Mouse (Mus musculus): ENCODE measurements around the gene Inha.

The Inha gene

DNA sequence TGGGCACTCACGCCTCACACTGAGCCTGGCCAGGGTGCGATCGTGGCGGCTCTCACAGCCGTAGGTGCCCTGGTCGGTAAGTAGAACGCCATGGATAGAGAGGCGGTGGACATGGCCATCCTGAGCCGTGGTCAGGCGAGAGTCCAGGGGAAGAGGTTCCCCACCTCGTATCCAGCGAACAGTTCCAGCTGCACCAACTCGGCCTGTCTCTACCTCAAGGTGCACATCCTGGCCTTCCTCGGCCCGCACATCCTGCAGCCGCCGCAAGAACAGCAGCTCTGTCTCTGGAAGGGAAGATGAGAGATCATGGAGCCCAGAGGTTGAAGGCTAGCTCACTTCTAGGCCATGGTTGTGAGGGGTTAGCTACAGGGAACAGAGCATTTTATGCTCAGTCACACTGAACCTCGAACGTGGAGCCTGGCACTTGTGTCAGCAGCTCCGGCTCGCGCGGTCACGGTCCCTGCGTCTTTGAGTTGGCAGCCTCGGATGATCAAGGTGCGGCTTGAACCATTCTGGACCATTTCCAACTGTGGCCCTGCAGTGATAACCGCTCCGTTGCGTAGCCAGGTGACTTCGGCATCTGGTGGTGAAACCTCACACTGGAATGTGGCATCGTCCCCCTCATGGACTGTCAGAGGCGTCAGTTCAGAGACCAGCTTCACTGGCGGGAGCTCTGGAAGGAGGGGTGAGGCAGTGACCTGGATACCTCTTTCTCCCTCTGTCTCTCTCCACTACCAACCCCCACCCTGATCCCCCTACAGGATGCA, 15.9 kb upstream of the Inha start:
- DNase-seq: peak; percentile 8

- DNase-seq: no peak
Observed at GRCm38 (mm10) chr1:75492579-75493170, 14.2 kb upstream of the Inha start.

DNA sequence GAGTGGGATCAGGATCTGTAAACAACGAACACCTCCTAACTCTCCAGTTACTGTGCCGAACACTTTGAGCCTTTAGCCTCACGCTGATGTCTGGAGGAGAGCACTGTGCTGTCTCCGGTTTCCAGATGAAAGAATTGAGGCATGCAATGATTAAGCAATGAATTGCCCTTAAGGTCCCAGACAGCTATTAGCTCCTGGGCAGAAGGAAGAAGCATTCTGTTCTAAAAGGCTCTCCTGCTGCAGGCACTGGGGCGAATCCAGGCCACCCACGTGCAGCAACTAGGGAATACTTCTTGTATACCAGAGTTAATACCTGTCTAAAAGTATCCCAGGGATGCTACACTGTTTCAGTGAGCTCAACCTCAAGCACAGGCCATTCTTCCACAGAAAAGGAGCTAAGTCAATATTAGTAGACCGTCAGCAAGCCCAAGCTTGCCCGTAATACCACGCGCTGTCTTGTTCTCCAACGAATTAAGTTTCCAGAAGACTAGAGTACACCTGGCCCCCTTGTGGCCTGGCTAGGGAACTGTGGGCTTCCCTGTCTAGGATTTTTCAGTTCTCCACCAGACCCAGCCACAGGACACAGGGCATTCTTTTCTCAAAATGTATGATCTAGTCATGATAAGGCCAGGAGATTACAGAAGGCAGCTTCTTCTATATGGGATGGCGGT, 11.9 kb upstream of the Inha start:
- no peak for DNase-seq

GRCm38 (mm10) chr1:75498897-75499296, 8.0 kb upstream of the Inha start:
- DNase-seq: no peak

DNA sequence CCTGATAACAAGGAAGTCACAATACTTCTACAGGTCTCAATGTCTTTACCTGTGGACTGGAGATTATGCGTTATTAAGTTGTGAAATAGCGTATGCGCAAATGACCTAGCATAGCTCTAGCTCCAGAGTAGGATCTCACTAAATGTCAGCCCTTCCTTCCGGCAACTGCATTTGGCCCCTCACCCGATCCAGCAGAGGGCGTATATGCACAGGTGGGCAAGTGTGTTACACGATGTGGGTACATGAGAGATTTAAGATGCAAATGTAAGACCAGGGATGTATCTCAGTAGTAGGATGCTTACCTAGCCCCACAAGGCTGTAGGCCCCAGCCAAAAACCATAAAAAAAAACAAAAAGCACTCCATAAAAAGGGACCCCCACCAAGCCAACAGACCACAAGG, 7.4 kb upstream of the Inha start:
- no peak for DNase-seq

GRCm38 (mm10) chr1:75501905-75502304, 5.0 kb upstream of the Inha start:
- no peak for DNase-seq

- DNase-seq: no peak
Observed at GRCm38 (mm10) chr1:75502945-75503650, 3.8 kb upstream of the Inha start.

DNA sequence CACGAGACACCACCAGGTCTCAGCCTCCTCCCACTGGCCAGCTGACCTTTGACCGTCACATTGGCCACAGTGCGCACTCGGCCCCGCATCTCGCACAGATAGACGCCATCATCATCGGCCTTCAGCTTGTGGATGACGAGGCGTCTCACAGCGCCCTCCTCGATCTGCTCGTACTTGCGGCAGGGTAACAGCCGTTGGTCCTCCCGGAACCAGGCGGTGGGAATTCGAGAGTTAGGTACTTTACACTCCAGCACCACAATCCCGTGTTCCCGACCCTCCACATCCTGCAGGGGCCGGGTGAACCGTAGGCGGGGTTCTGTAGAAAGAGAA, 3.3 kb upstream of the Inha start:
- no peak for DNase-seq

DNA sequence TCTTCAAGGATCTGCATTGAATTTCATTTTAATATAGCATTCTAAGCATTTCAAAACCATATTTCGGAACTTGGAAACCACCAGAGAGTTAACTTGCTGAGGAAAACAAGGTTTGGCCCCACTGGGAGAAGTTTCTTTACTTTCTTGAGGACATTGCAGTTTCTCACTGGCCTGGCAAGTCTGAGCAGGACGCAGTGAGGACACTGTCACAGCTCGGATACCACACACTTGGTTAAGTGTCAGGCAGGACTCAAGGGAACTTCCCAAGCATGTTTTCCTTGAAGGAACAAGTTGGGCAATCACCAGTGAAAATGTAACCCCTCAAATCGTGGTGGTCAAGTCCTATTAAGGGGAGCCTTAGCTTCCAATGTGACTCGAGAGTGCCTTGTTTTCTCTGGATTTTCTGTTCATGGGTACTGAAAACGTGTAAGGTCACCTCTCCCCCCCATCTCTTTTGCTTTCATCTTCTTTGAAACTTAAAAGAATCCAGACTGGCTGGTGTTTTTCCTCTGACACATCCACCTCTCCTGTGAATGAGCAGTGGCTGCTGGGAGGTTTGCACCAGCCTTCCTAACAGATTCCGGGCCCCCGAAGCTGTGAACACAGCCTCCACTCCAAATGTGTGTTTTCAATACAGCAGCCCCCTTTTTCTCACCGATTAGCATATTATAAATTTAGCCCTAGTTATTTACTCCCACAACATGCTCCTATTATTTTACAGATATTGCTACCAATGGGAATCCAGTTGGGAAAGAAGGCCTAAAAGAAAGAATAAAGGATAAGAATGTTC, 2.4 kb upstream of the Inha start:
- DNase-seq: no peak

DNA sequence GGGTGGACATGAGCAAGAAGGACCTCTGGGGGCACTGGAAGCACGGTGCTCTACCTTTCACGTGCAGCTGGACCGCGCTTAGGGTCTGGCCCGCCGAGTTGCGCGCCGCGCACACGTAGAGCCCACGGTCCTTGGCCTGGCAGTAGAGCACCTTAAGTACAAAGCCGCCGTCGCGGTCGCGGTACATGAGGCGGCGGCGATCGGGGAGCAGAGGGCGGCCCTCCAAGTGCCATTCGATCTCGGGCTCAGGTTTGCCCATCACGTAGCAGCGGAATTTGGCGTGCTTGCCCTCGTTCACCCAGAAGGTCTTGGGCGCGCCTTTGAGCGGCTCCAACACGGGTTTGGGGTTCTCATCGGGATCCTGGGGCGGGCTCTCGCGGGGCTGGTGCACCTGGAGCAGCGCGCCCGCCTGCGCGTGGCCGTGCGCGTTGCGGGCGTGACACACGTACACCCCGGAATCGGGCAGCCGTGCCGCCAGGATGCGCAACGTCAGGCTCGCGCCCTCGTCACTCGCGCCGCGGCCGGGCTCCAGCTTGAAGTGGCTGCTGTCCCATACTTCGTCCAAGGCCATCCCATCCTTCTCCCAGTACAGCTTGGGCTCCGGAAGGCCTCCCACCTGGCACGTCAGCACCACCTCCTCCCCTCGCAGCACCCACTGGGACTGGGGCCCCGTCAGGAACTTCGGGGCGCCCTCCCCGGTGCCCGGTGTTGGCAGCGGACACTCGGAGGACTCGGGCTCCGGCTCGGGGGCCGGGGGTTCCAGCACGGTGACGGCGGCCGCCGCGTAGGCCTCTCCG, 1.5 kb upstream of the Inha start:
- peak; percentile 86 for DNase-seq

- DNase-seq: peak; percentile 48
Observed at GRCm38 (mm10) chr1:75505956-75506831, 683 bp upstream of the Inha start, which contains the start of gene Obsl1. TSS of gene Obsl1 (minus strand) at chr1:75506452.

- DNase-seq: no peak
Observed at GRCm38 (mm10) chr1:75509586-75509985, 2.7 kb downstream of the Inha start.

GRCm38 (mm10) chr1:75510154-75510553, 3.3 kb downstream of the Inha start:
- DNase-seq: no peak

- DNase-seq: no peak
Observed at GRCm38 (mm10) chr1:75511437-75512210, 4.7 kb downstream of the Inha start.

DNA sequence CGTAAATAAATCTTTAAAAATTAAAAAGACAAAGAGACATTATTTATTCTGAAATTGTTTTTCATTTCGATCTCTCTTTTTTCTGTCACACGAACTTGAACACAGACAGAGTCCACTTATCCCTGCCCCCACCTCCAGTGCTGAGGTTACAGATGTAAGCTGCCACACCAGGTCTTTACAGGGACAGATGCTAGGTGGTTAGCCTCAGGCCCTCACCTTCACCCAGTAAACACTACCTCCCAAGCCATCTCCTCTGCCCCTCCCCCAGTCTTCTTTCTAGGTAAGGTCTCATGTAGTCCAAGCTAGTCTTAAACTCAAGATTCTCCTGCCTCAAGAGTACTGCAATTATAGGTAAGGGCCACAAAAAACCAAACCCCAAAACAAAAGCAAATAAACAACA, 5.7 kb downstream of the Inha start:
- DNase-seq: no peak

DNA sequence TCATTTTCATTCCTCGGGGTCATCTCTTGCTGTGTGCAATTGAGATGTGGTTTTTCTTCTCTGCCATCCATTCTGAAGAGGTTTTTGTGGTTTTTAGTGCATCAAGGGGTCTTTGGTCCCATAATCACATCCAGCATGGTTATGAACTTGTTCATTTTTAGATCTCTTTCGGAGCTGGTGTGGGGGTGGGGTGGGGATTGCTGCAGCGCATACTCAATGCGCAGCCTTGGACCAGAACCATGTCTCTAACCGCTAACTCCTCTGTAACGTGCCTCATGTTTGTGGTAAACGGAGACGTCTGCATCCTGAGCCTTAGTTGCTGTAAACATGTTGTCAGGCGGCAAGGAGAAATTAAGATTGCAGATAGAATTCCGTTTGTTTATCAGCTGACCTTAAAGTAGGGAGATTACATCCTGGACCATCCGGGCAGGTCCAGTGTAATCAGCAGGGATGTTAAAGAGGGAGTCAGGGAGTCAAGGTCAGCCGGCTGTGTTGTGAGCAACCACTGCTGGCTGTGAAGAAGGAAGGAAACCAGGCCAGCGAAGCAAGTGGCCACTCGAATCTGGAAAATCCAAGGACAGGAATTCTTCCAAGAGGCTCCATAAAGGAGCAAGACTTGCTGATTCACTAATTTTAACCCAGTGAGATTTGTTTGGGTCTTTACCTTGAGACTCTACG, 10.0 kb downstream of the Inha start:
- DNase-seq: no peak

GRCm38 (mm10) chr1:75517984-75518383, 11.1 kb downstream of the Inha start:
- DNase-seq: no peak

DNA sequence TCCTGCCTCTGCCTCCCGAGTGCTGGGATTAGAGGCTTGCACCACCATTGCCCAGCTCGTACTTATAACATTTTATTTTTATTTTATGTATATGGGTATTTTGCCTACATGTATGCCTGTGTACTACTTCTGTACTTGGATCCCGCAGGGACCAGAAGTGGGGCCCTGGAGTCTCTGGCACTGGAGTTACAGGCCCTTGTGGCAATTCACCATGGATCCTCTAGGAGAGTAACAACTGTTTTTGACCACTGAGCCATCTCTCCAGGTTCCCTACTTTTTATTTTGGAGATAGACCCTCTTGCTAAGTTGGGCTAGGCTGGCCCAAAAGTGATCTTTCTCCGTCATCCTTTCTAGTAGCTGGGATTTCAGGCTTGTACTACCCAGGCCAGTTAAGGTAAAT, 11.6 kb downstream of the Inha start:
- DNase-seq: no peak

DNA sequence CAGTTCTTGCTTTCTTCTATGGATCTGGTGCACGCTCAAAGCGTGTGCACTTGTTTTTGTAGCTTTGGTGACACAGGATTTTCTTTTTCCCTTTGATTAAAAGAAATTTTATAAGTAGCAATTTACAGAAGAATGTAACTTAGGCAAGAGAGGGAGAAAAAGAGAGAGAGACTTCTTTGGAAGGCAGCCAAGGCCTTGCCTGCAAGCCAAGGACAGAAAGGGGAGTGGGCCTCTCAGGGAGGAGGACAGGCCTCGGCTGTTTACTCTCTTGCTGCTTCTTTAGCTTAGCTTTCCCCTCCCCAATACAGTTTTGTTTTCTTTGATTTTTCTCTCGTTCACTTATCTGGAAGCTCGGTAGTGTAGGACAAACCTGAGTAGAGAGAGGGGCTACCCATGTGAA, 12.7 kb downstream of the Inha start:
- DNase-seq: no peak
